Mouse (Mus musculus) embryonic facial prominence, embryonic 10.5 days (tissue): ENCODE results near the gene Col4a1. TPM values are rescaled to one million over a fixed set of nuclear protein-coding genes. Genes with fewer than 3 reads are reported as not detected.

Experiments used
- DNase-seq: peaks from one replicate; pipeline ENCODE4 v3.0.0-alpha.2; 2017; ENCODE audit warnings: low spot score
- H3K27ac ChIP-seq: fragments of 300-500 bp; sonication (generic); replicated peaks from 2 replicates; pipeline ENCODE4 v1.5.1; 2016; ENCODE audit warnings: mild to moderate bottlenecking
- H3K27me3 ChIP-seq: fragments of 300-500 bp; sonication (generic); replicated peaks from 2 replicates; pipeline ENCODE4 v1.6.1; 2016; ENCODE audit warnings: low read depth, mild to moderate bottlenecking; ENCODE audit not compliant: poor library complexity, severe bottlenecking
- H3K36me3 ChIP-seq: fragments of 300-500 bp; sonication (generic); replicated peaks from 2 replicates; pipeline ENCODE4 v1.6.1; 2016; ENCODE audit warnings: mild to moderate bottlenecking, moderate library complexity
- H3K4me1 ChIP-seq: fragments of 300-500 bp; sonication (generic); 2 replicates; pipeline ENCODE4 v1.6.1; 2016
- H3K4me3 ChIP-seq: fragments of 300-500 bp; sonication (generic); 2 replicates; pipeline ENCODE4 v1.5.1; 2016; ENCODE audit warnings: mild to moderate bottlenecking, moderate library complexity
- H3K9me3 ChIP-seq: fragments of 300-500 bp; sonication (generic); 2 replicates; pipeline ENCODE4 v1.6.1; 2016; ENCODE audit warnings: mild to moderate bottlenecking
- WGBS: fragments of 180-500 bp; shearing (Covaris S2); methylation state at CpG from one replicate; pipeline ENCODE4 v1.1.7; 2016; 5-methylcytosine and 5-hydroxymethylcytosine counted together
- polyA plus RNA-seq: library from polyadenylated mRNA; unstranded; fragments of >200 nt; fragmentation: Nextera tagmentation; extraction: Ambion mirVana; gene quantifications from 2 replicates; pipeline ENCODE4 v1.2.1, GENCODE M21; 2016

Gene Col4a1
- polyA plus RNA-seq: 128 and 138 TPM in 2 replicates

DNA sequence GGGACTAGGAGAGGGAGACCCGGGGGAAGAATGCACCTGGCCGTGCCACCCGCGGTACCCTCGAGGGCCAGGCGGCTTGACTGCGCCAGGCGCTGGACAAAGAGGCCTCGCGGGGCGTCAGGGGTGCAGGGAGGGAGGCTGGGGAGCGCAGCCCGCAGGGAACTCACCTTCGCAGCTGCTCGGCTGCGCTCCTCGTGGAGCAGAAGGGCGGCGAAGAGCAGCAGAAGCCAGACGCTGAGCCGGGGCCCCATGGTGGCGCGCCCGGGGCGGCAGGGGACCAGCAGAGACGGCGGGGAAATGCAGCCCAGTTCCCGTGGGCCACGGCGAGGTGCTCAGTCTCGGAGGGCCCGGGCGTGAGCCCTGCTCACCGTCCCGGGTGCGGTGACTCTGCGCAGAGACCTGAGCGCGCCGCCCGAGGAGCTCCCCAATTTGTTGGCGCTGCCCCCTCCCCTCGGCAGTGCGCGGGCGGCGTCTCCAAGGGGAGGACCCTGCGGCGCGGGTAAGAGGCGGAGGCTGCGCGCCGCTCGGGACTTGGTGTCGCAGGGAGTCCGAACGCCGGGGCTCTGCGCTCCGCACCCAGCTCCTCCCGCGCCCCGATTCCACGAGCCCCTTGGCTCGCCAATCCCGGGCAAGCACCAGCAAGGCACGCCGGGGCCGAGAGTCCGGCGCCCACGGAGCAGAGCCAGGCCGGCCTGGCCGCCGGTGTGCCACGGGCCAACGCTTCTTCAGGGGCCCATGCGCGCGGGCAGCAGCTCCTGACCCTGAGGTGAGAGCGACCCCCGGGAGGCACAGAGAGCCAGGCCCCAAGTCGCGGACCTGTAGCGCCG is at the start of gene Col4a1, which contains the start of gene Col4a2:
TSS of gene Col4a1 (minus strand) at position 478 of the 827 bp plus-strand sequence.
TSS of gene Col4a2 (plus strand) at position 457 of the 827 bp plus-strand sequence.
- peaks cover 28% of the 10 kb centered on the region for H3K36me3 ChIP-seq
- H3K9me3 ChIP-seq: no peaks in the 10 kb centered on the region
- H3K4me3 ChIP-seq: peak within 1 kb of the TSS; percentile 88
- H3K27ac ChIP-seq: peak within 1 kb of the TSS; percentile 97
- peaks cover 97% of the 10 kb centered on the region for H3K4me1 ChIP-seq
- WGBS: under 1% methylated on average over 87 of the region's 87 CpGs
- DNase-seq: peak; percentile 87
- H3K27me3 ChIP-seq: peaks cover 69% of the 10 kb centered on the region

DNA sequence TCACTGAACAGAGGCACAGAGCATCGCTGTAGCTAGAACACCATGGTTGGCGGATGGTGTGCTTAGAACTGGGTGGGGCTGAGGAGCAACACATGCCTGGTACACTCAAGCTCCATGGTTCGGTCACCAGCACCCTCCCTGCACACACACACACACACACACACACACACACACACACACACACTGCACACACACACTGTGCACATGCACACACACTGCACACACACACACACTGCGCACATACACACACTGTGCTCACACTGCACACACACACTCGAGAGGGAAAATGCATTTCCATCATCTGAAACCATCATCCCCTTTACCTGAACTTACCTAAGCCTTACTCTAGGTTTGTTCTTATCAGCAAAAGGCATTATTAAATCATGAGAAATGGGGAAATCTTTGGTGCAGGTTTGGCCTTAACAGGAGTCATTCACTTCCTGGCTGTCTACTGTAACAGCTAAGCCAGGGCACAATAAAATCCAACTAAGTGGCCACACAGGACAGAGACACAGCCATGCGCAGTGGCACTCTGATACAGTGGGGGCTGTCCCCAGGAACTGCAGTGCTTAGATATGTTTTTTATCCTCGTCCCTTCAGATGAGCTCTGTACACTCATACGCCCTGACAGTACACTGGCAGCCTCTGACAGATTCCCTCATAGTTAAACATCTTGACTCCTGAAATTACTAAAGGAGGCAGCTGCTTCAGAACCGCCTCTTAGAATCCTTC is 49.1 kb upstream of the Col4a1 start:
- peak overlapping the region; percentile 87 for H3K27ac ChIP-seq
- 0 out of 2 replicates have a peak overlapping the region, but pooled peaks have one; percentile 4 for H3K4me3 ChIP-seq
- no peaks in the 10 kb centered on the region for H3K9me3 ChIP-seq
- peaks cover 13% of the 10 kb centered on the region for H3K36me3 ChIP-seq
- 60% methylated on average over 9 of the region's 9 CpGs for WGBS
- no peak for DNase-seq
- peaks cover 82% of the 10 kb centered on the region for H3K4me1 ChIP-seq
- no peaks in the 10 kb centered on the region for H3K27me3 ChIP-seq

DNA sequence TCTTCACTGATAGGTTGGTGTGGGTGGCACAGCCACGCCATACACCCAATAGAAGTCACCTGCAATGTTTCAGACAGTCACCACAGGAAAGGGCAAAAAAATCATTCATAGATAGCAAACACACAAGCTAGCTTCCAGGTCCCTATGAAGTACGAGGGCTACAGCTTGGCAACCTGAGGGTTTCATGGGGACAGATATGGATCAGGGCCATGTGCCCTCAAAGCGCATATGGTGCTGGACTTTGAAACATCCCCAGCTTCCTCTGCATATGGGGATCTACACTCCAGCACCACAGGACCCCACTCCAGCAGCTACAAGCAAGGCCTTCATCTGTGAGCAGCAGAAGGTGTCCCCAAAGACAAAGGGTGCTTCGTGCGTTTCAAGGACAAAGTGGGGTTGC is 47.2 kb upstream of the Col4a1 start:
- WGBS: 86% methylated on average over 5 of the region's 5 CpGs
- H3K27me3 ChIP-seq: no peaks in the 10 kb centered on the region
- peak overlapping the region; percentile 87 for H3K27ac ChIP-seq
- DNase-seq: no peak
- H3K4me3 ChIP-seq: no peak overlapping the region
- no peaks in the 10 kb centered on the region for H3K9me3 ChIP-seq
- H3K36me3 ChIP-seq: peaks cover 20% of the 10 kb centered on the region
- H3K4me1 ChIP-seq: peaks cover 77% of the 10 kb centered on the region

DNA sequence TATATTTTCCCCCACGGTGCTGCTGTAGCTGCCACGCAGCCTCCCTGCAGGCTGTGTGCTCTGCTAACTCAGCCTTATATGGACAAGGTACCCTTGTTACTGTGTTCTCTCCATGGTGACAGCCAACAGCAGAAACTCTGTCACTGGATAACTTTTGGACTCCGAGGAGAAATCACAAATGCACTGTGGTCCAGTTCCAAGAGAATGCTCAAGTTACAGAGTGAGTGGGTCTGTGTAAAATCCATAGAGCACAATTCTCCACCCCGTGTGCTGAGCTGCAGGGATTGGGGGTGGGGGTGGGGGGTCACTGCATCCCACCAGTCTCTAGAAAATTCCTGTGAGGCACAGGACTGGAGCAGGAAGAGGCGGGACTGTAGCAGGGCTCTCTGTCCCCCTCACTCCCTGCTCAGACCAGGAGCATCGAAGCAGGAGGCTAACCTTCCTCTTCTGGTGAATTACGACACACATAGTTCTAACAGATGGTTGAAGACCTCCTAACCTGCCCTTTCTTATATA is 45.4 kb upstream of the Col4a1 start:
- Histone ChIP-seq H3K36me3 (peaks cover 28% of the 10 kb centered on the region), H3K9me3 (no peaks in the 10 kb centered on the region), H3K4me1 (peaks cover 59% of the 10 kb centered on the region), H3K27me3 (no peaks in the 10 kb centered on the region), H3K4me3 (no peak overlapping the region), H3K27ac (peak overlapping the region; percentile 65)
- 64% methylated on average over 7 of the region's 7 CpGs for WGBS
- DNase-seq: no peak

DNA sequence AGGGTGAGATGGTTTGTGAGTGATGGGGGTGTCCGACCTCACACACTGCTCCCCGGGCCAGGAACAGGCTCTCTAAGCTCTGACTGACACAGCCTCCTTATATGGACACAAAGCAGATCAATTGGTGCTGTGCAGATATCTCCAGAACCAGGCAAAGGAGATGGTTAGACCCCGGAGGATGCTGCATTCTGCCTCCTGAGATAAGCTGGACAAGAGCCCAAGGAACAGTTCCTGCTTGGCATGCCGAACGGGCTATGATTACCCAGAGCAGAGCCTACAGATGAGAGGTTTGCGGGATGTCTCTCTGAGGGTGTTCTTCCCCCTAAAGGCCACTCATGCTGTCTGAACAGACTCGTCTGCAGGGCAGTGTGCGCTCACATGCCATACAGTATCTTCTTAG is 44.1 kb upstream of the Col4a1 start:
- Histone ChIP-seq H3K27ac (no peak overlapping the region), H3K4me3 (no peak overlapping the region), H3K4me1 (peaks cover 47% of the 10 kb centered on the region), H3K9me3 (no peaks in the 10 kb centered on the region), H3K27me3 (no peaks in the 10 kb centered on the region), H3K36me3 (peaks cover 28% of the 10 kb centered on the region)
- 91% methylated on average over 8 of the region's 8 CpGs for WGBS
- DNase-seq: no peak

DNA sequence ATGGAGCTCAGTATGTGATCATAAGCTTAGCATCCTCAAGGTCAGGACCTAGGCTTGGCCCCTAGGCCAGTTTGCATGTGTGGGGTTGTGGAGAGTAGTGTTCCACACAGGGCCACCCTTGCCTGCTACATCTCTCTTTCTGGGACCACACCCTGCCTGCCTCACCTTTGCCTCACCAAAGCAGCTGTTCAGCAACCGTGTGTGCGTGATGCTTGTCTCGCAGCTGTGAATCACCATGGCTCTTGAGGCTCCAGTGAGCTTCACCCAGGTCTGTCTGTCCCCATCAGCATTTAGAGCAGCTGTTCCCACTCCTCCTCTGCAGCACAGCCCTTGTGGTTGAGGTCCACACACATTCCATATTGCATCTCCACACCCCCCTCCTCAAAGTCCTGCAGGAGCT is 43.3 kb upstream of the Col4a1 start:
- H3K27me3 ChIP-seq: no peaks in the 10 kb centered on the region
- WGBS: 93% methylated on average over 3 of the region's 3 CpGs
- H3K4me1 ChIP-seq: peaks cover 38% of the 10 kb centered on the region
- H3K4me3 ChIP-seq: no peak overlapping the region
- H3K9me3 ChIP-seq: no peaks in the 10 kb centered on the region
- peaks cover 28% of the 10 kb centered on the region for H3K36me3 ChIP-seq
- DNase-seq: no peak
- no peak overlapping the region for H3K27ac ChIP-seq

DNA sequence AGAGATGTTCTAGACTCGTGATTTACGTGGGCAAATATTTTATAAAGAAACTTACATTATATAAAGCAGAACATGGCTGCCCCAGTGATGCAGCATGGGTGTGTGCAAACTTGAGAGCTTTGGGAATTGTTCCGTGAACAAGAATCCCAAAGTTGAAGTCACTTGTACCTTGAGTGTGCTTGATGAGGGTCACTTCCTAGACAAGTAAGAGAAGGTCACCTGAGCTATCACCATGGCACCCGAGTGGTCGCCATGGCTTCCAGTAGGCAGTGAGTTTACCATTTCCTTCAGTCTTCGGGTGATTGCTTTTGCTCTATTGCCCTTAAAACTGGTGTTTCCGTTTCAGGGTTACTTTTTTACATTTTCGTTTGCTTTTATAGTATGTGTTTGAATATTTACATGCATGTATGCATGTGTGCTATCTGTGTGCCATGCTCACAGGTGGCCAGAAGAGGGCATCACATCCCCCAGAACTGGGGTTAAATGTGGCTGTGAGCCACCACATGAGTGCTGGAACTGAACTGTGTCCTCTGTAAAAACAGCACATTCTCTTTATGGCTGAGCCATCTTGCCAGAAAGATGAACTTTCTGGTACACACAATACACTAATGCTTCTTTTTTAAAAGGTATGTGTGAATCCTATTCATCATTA is 42.3 kb upstream of the Col4a1 start:
- Histone ChIP-seq H3K27ac (no peak overlapping the region), H3K9me3 (no peaks in the 10 kb centered on the region), H3K36me3 (peaks cover 28% of the 10 kb centered on the region), H3K4me1 (peaks cover 28% of the 10 kb centered on the region), H3K4me3 (no peak overlapping the region), H3K27me3 (no peaks in the 10 kb centered on the region)
- 95% methylated on average over 8 of the region's 8 CpGs for WGBS
- no peak for DNase-seq

DNA sequence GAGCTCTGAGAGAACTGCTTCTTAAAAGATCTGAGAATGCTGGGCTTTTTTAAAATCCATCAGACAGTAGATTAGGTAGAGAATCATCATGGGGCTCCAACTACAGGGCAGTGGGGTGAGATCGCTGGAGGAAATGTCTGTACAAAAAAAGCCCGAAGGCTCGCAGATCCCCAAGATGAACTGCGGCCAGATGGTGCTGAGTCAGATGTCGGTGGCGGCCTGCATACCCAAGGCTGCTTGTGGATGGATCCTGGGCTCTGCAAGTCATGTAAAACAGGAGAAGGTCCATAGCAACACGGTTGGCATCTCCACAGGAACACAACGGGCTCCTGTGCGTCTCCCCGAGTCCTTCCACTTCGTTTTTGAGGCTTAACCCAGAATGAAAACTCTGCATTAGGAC is 39.9 kb upstream of the Col4a1 start:
- WGBS: 85% methylated on average over 11 of the region's 11 CpGs
- Histone ChIP-seq H3K27ac (no peak overlapping the region), H3K27me3 (no peaks in the 10 kb centered on the region), H3K9me3 (no peaks in the 10 kb centered on the region), H3K4me1 (peaks cover 22% of the 10 kb centered on the region), H3K4me3 (no peak overlapping the region), H3K36me3 (peaks cover 22% of the 10 kb centered on the region; the same call in 1 of the 2 replicates)
- no peak for DNase-seq

DNA sequence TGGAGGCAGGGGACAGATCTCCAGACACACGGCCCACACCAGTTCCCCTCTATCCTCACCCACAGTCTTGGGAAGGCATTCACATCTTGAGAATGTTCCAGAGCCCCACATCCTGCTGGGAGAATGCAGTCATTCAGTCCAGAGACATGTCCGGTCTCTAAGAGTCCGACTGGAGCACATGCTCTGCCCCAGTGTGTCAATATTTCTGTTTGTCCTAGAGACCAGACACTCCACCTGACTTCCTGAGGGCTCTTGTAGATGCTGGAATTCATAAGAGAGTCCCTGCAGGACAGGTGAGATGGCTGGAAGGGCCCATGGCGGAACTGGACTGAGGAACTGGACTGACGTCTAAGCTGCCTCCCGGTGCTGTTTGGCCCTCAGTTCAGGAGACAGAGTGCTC is 38.7 kb upstream of the Col4a1 start:
- Histone ChIP-seq H3K9me3 (no peaks in the 10 kb centered on the region), H3K27ac (no peak overlapping the region), H3K4me1 (peaks cover 21% of the 10 kb centered on the region), H3K27me3 (no peaks in the 10 kb centered on the region), H3K36me3 (peaks cover 15% of the 10 kb centered on the region; the same call in 1 of the 2 replicates), H3K4me3 (no peak overlapping the region)
- 92% methylated on average over 6 of the region's 6 CpGs for WGBS
- no peak for DNase-seq

DNA sequence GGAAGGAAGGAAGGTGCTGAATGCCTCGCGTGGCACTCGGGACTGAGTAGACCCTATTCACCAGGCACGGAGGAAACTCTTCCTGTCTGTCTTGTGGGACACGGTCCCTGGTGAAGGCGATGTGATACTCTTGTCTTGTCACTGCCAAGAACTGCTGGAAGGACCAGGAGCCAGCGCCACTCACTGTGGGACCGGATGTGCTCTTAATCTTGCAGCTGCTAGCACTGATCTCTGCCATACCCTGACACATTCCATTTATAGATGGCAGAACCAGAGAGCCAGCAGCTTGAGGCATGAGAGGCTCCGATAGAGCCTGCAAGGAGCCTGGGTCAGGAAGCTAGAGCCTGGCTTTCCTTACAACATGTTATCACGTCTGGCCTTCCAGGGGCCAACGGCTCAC is 36.0 kb upstream of the Col4a1 start:
- Histone ChIP-seq H3K9me3 (no peaks in the 10 kb centered on the region), H3K27ac (no peak overlapping the region), H3K36me3 (no peaks in the 10 kb centered on the region; the same call in 1 of the 2 replicates), H3K27me3 (no peaks in the 10 kb centered on the region), H3K4me3 (no peak overlapping the region), H3K4me1 (peaks cover 21% of the 10 kb centered on the region)
- no peak for DNase-seq
- WGBS: 90% methylated on average over 11 of the region's 11 CpGs

DNA sequence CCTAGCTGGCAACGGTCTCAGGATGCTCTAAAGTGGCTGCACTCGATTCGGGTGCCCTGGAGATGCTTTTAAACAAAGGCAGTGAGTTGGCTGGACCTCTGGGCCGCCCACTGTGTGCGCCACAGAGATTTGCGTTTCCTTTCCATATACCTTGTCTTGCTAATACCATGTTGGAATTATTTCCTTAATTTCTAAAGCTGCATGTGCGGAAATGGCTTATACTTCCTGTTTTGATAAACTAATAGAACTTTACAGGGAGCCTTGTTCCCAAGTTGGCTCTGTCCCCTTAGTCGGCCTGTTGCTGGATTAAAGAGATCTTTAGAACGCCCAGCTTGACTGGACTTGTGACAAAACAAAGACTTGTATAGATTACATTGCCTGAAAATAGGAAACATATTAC is 35.1 kb upstream of the Col4a1 start:
- Histone ChIP-seq H3K36me3 (peaks cover 3% of the 10 kb centered on the region; the same call in 1 of the 2 replicates), H3K9me3 (no peaks in the 10 kb centered on the region), H3K4me1 (peaks cover 21% of the 10 kb centered on the region), H3K27ac (0 out of 2 replicates have a peak overlapping the region, but pooled peaks have one; percentile 7), H3K27me3 (no peaks in the 10 kb centered on the region), H3K4me3 (no peak overlapping the region)
- WGBS: 84% methylated on average over 9 of the region's 9 CpGs
- DNase-seq: no peak

DNA sequence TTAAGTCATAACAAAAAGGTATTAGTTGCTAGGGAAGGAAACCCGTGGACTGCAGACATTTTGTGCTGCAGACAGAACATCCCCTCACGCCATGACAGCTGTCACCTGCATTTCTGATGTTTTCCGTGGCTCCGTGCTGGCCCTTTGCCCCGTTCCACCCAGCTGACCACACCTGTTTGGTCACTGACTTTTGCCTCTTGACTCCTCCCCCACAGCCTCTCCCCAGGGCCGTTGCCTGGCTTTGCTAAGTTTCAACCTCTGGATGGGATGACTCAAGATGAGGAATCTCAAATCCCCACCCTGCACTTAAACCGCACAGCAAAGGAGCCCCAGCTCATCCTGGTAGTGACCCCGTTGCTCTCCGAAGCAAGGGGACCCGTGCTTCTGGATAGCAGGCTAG is 33.6 kb upstream of the Col4a1 start:
- 87% methylated on average over 10 of the region's 10 CpGs for WGBS
- no peaks in the 10 kb centered on the region for H3K9me3 ChIP-seq
- peaks cover 12% of the 10 kb centered on the region; the same call in 1 of the 2 replicates for H3K36me3 ChIP-seq
- H3K27ac ChIP-seq: no peak overlapping the region
- no peak overlapping the region for H3K4me3 ChIP-seq
- DNase-seq: no peak
- H3K4me1 ChIP-seq: peaks cover 21% of the 10 kb centered on the region
- no peaks in the 10 kb centered on the region for H3K27me3 ChIP-seq
